Mouse (Mus musculus) lung, embryonic 15.5 days (tissue): ENCODE data around the gene Zbtb38. TPM values are rescaled to one million over a fixed set of nuclear protein-coding genes. Genes with fewer than 3 reads are reported as not detected.
"Not testable (repeated sequence)": the region's sequence is repeated elsewhere in the genome, so short reads cannot be mapped to it uniquely, and the experiment has no call there.

ENCODE experiments used
- ATAC-seq: fragments of 200-750 bp; cut with Nextera tagmentation; 2 replicates; pipeline ENCODE4 v1.8.0; 2017; ENCODE audit warnings: moderate number of reproducible peaks, borderline replicate concordance; ENCODE audit not compliant: low FRiP score, low TSS enrichment; ENCODE audit errors: extremely low read depth
- H3K27ac ChIP-seq: fragments of 300-500 bp; sonication (generic); 2 replicates; pipeline ENCODE4 v1.5.1; 2015; ENCODE audit warnings: moderate library complexity, mild to moderate bottlenecking, inconsistent platforms
- H3K27me3 ChIP-seq: fragments of 300-500 bp; sonication (generic); 2 replicates; pipeline ENCODE4 v1.6.1; 2015; ENCODE audit warnings: inconsistent platforms
- H3K36me3 ChIP-seq: fragments of 300-500 bp; sonication (generic); 2 replicates; pipeline ENCODE4 v1.6.1; 2015; ENCODE audit warnings: inconsistent platforms
- H3K4me1 ChIP-seq: fragments of 300-500 bp; sonication (generic); 2 replicates; pipeline ENCODE4 v1.6.1; 2015; ENCODE audit warnings: inconsistent platforms
- H3K4me2 ChIP-seq: fragments of 300-500 bp; sonication (generic); 2 replicates; pipeline ENCODE4 v1.6.1; 2015; ENCODE audit warnings: inconsistent platforms, mild to moderate bottlenecking, moderate library complexity
- H3K4me3 ChIP-seq: fragments of 300-500 bp; sonication (generic); 2 replicates; pipeline ENCODE4 v1.5.1; 2015; ENCODE audit warnings: mild to moderate bottlenecking, inconsistent platforms
- H3K9ac ChIP-seq: fragments of 300-500 bp; sonication (generic); 2 replicates; pipeline ENCODE4 v1.6.1; 2015; ENCODE audit warnings: inconsistent platforms
- H3K9me3 ChIP-seq: fragments of 300-500 bp; sonication (generic); 2 replicates; pipeline ENCODE4 v1.6.1; 2016; ENCODE audit warnings: inconsistent platforms
- WGBS: fragments of 180-500 bp; shearing (Covaris S2); methylation state at CpG from one replicate; pipeline ENCODE4 v1.1.7; 2015; 5-methylcytosine and 5-hydroxymethylcytosine counted together
- polyA plus RNA-seq: library from polyadenylated mRNA; unstranded; fragments of >200 nt; fragmentation: Nextera tagmentation; extraction: Ambion mirVana; gene quantifications from 2 replicates; pipeline ENCODE4 v1.2.1, GENCODE M21; 2015

The Zbtb38 gene
- polyA plus RNA-seq, 1 experiment from 2014 or later, result 26.4 TPM

GRCm38 (mm10) chr9:96684866-96685599 is 67.6 kb downstream of the Zbtb38 start:
- H3K4me1 ChIP-seq, result peaks cover 27% of the 10 kb centered on the region
- no peaks in the 10 kb centered on the region for H3K27me3 ChIP-seq
- no peak overlapping the region for H3K9ac ChIP-seq
- no peak overlapping the region for H3K4me2 ChIP-seq
- WGBS, result 78% methylated on average over 14 of the region's 14 CpGs
- peaks cover 34% of the 10 kb centered on the region for H3K36me3 ChIP-seq
- H3K9me3 ChIP-seq, result no peaks in the 10 kb centered on the region
- H3K4me3 ChIP-seq, result no peak overlapping the region
- no peak for ATAC-seq
- H3K27ac ChIP-seq, result no peak overlapping the region

- 81% methylated on average over 4 of the region's 4 CpGs for WGBS
- Histone ChIP-seq H3K9ac (no peak overlapping the region), H3K4me2 (no peak overlapping the region), H3K27me3 (no peaks in the 10 kb centered on the region), H3K4me1 (peaks cover 24% of the 10 kb centered on the region), H3K4me3 (no peak overlapping the region), H3K36me3 (peaks cover 34% of the 10 kb centered on the region), H3K27ac (no peak overlapping the region), H3K9me3 (no peaks in the 10 kb centered on the region)
- no peak for ATAC-seq
Observed at GRCm38 (mm10) chr9:96684165-96684792, 68.4 kb downstream of the Zbtb38 start.

DNA sequence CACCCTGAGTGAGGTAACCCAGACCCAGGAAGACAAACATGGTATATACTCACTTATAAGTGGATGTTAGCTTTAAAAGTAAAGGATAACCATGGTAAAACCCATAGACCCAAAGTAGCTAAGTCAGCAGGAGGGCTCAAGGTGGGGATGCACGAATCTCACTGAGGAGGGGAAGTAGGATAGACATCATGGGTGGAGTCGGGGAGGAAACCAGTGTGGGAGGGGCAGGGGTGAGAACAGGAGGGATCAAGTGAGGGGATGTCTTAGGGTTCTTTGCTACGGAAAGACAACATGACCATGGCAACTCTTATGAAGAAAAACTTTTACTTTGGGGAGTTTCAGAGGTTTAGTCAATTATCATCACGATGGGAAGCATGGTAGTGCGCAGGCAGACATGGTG is 74.0 kb downstream of the Zbtb38 start:
- H3K27me3 ChIP-seq, result no peaks in the 10 kb centered on the region
- no peaks in the 10 kb centered on the region for H3K9me3 ChIP-seq
- H3K27ac ChIP-seq, result no peak overlapping the region
- H3K4me2 ChIP-seq, result no peak overlapping the region
- H3K36me3 ChIP-seq, result no peaks in the 10 kb centered on the region
- H3K9ac ChIP-seq, result no peak overlapping the region
- no peak overlapping the region for H3K4me3 ChIP-seq
- ATAC-seq, result no peak
- WGBS, result 80% methylated on average over 5 of the region's 5 CpGs
- H3K4me1 ChIP-seq, result no peaks in the 10 kb centered on the region

- WGBS, result 81% methylated on average over 5 of the region's 5 CpGs
- not testable (repeated sequence) for H3K36me3 ChIP-seq, H3K4me1 ChIP-seq, H3K9me3 ChIP-seq, H3K27ac ChIP-seq, H3K27me3 ChIP-seq, H3K4me3 ChIP-seq, ATAC-seq, H3K9ac ChIP-seq, H3K4me2 ChIP-seq
Observed at GRCm38 (mm10) chr9:96677711-96678110, 74.9 kb downstream of the Zbtb38 start.

- no peak for ATAC-seq
- WGBS, result 86% methylated on average over 10 of the region's 10 CpGs
- no peaks in the 10 kb centered on the region for H3K4me1 ChIP-seq
- H3K27ac ChIP-seq, result no peak overlapping the region
- H3K4me2 ChIP-seq, result no peak overlapping the region
- H3K27me3 ChIP-seq, result no peaks in the 10 kb centered on the region
- no peaks in the 10 kb centered on the region for H3K36me3 ChIP-seq
- no peaks in the 10 kb centered on the region for H3K9me3 ChIP-seq
- no peak overlapping the region for H3K4me3 ChIP-seq
- H3K9ac ChIP-seq, result no peak overlapping the region
Observed at GRCm38 (mm10) chr9:96676671-96677070, 76.0 kb downstream of the Zbtb38 start.

DNA sequence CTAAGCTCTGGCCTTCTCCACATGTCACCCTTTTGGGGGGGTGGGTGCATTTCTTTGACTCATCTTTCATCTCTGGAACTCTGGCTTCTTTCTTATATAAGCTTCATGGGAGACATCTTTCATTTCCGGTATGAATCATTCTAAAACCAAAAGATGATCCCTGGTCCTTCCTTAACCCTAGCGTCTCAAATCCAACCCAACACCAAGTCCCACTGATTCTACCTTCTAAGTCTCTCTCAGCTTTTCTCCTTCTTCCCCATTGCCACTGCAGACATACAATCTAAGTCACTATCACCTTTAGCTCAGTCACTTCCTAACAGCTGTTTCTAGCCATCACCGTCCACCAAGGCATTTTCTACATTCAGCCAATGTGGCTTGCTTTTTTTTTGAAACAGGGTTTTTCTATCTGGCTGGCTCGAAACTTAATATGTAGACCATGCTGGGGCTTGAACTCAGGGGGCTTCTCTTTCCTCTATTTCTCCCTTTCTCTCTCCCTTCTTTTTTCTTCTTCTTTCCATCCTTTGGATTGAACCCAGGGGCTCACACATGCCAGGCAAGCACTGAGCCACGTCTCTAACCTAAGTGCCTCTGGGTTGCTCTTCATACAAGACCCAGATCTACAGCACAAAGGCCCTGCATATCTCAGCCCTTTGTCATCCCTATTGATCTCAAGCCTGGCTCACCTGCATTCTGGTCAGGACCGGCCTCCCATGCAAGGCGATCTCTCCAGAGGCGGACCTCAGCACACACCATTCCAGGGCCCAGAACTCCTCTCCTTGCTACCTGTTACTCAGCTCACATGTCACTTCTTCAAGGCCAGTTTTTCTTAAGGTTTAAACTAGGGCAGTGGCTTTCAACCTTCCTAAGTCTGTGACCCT is 76.6 kb downstream of the Zbtb38 start:
- Histone ChIP-seq H3K36me3 (no peaks in the 10 kb centered on the region), H3K27ac (no peak overlapping the region), H3K4me1 (no peaks in the 10 kb centered on the region), H3K4me2 (no peak overlapping the region), H3K9ac (no peak overlapping the region), H3K9me3 (no peaks in the 10 kb centered on the region), H3K4me3 (no peak overlapping the region), H3K27me3 (no peaks in the 10 kb centered on the region)
- no peak for ATAC-seq
- 81% methylated on average over 8 of the region's 8 CpGs for WGBS

DNA sequence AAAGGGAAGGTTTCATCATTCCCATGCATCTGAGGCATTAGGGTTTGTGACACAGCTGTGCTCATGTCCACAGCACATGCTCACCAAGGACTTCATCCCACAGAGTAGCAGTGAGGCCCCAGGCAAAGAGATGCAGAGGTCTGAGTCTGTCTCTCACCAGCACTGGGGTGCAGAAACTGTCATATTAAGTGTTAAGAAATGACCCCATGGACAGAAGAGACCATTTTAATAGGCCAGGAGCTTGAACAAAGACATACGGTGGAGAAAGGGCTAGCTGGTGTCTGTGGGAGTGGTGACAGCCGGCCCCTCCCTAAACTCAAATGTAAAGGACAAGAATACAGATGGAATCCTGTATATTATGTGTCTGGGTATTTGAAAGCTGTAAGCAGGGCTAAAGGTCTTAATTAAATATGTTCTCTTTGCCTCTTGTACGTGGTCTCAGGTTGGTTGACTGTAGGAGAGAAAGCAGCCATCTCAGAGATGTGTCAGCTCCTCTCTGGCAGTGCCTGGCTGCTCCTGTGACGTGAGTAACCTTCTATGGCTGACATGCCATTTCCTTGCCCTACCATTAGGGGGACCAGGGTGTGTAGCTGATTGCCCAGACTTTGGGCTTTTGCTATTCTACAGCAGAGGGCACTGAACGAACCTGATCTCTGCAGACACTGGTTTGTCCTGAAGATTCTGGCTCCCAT is 77.4 kb downstream of the Zbtb38 start:
- WGBS, result 34% methylated on average over 5 of the region's 5 CpGs
- Histone ChIP-seq H3K9ac (no peak overlapping the region), H3K4me1 (no peaks in the 10 kb centered on the region), H3K9me3 (no peaks in the 10 kb centered on the region), H3K36me3 (no peaks in the 10 kb centered on the region), H3K4me3 (no peak overlapping the region), H3K27ac (no peak overlapping the region), H3K4me2 (no peak overlapping the region), H3K27me3 (no peaks in the 10 kb centered on the region)
- ATAC-seq, result no peak

- Histone ChIP-seq H3K4me1 (no peaks in the 10 kb centered on the region), H3K4me3 (no peak overlapping the region), H3K36me3 (no peaks in the 10 kb centered on the region), H3K9me3 (no peaks in the 10 kb centered on the region), H3K9ac (no peak overlapping the region), H3K27me3 (no peaks in the 10 kb centered on the region), H3K4me2 (no peak overlapping the region), H3K27ac (no peak overlapping the region)
- ATAC-seq, result no peak
- WGBS, result 83% methylated on average over 8 of the region's 8 CpGs
Observed at GRCm38 (mm10) chr9:96674301-96674700, 78.3 kb downstream of the Zbtb38 start.

GRCm38 (mm10) chr9:96672466-96672865 is 80.2 kb downstream of the Zbtb38 start:
- Histone ChIP-seq H3K4me1 (no peaks in the 10 kb centered on the region), H3K9ac (no peak overlapping the region), H3K4me2 (no peak overlapping the region), H3K4me3 (no peak overlapping the region), H3K27ac (no peak overlapping the region), H3K36me3 (no peaks in the 10 kb centered on the region), H3K27me3 (no peaks in the 10 kb centered on the region), H3K9me3 (no peaks in the 10 kb centered on the region)
- 79% methylated on average over 2 of the region's 2 CpGs for WGBS
- no peak for ATAC-seq

DNA sequence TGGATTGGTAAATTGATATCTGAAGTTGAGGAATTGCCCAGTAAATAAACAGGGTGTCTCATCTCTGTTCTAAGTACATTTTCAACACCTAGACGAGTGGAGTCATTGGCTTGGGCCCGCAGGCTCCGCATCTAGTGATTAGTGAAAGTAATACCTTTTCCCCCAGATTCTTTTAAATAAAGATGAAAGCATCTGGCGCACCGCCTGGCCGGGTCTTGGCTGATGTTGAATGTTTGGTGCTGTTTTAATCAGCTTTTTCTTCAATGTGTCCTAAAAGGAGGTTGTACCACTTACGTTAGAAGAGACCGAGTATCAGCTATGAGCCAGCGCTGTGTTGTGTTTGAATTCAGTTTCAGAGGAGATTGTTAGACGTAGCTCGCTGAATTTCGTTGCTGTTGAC is 81.4 kb downstream of the Zbtb38 start:
- H3K9ac ChIP-seq, result no peak overlapping the region
- no peak overlapping the region for H3K4me3 ChIP-seq
- H3K4me1 ChIP-seq, result no peaks in the 10 kb centered on the region
- H3K27me3 ChIP-seq, result no peaks in the 10 kb centered on the region
- ATAC-seq, result no peak
- no peaks in the 10 kb centered on the region for H3K36me3 ChIP-seq
- no peaks in the 10 kb centered on the region for H3K9me3 ChIP-seq
- H3K4me2 ChIP-seq, result no peak overlapping the region
- 89% methylated on average over 12 of the region's 12 CpGs for WGBS
- H3K27ac ChIP-seq, result no peak overlapping the region

- H3K9me3 ChIP-seq, result no peaks in the 10 kb centered on the region
- WGBS, result 2% methylated on average over 15 of the region's 15 CpGs
- no peaks in the 10 kb centered on the region for H3K4me1 ChIP-seq
- no peaks in the 10 kb centered on the region for H3K27me3 ChIP-seq
- peak overlapping the region; percentile 38 for H3K4me3 ChIP-seq
- peak overlapping the region; percentile 77 for H3K4me2 ChIP-seq
- ATAC-seq, result peak; percentile 100
- H3K9ac ChIP-seq, result 0 out of 2 replicates have a peak overlapping the region, but pooled peaks have one; percentile 24
- peak overlapping the region; percentile 54; the same call in 1 of the 2 replicates for H3K27ac ChIP-seq
- H3K36me3 ChIP-seq, result no peaks in the 10 kb centered on the region
Observed at GRCm38 (mm10) chr9:96669877-96670276, 82.8 kb downstream of the Zbtb38 start.
